Mouse (Mus musculus) left cerebral cortex, postnatal 25 days (tissue): ENCODE data around the gene Gm44502. TPM values are rescaled to one million over a fixed set of nuclear protein-coding genes. Genes with fewer than 3 reads are reported as not detected.

Experiments used
- DNase-seq, 2 experiments: peaks; one replicate each; pipeline ENCODE4 v3.0.0; 2022; ENCODE audit warnings: low spot score in 2 of 2, mixed read lengths in 1 of 2
- intact Hi-C: fragments of 180-260 bp; cut with DNase I; formaldehyde crosslinking; loops from one replicate; pipeline ENCODE4 v1.15.1; 2025
- total RNA-seq, 2 experiments: library from RNA; stranded (reverse); gene quantifications; 2 replicates each; pipeline ENCODE4 v1.2.3; 2021

Gm44502 gene
- under 1 TPM in 1 of 2 experiments, not detected in 1; 0.80 TPM for total RNA-seq

- peak; percentile 96 to 99 for DNase-seq
- intact Hi-C loops, result loop anchor here (1.0 to 2.0 kb wide), 2 partner anchors 47 to 74 kb away; partner anchors contain the start of genes Arsa, Lmf2 and Ncaph2
Observed at GRCm38 (mm10) chr15:89429352-89430221, at the start of gene Gm44502, which contains the start of the genes C730034F03Rik and Chkb. TSS of gene Gm44502 (minus strand) at chr15:89429696. TSS of gene C730034F03Rik (plus strand) at chr15:89429589. TSS of gene Chkb (minus strand) at chr15:89429908.

GRCm38 (mm10) chr15:89478622-89479021 is 49.1 kb upstream of the Gm44502 start:
- intact Hi-C loops, result no loop called here
- DNase-seq, result no peak

GRCm38 (mm10) chr15:89477806-89478205 is 48.3 kb upstream of the Gm44502 start:
- no peak for DNase-seq
- intact Hi-C loops, result loop anchor here (2.0 kb wide), 1 partner anchor 49 kb away; the partner anchor contains the start of genes C730034F03Rik, Chkb and Gm44502

- intact Hi-C loops, result loop anchor here (2.0 kb wide), 1 partner anchor 48 kb away; the partner anchor contains the start of genes C730034F03Rik, Chkb and Gm44502
- DNase-seq, result no peak
Observed at GRCm38 (mm10) chr15:89477091-89477491, 47.6 kb upstream of the Gm44502 start, which contains the start of gene Arsa. TSS of gene Arsa (minus strand) at chr15:89477425.

- no peak for DNase-seq
- intact Hi-C loops, result loop anchor here (1.0 to 2.0 kb wide), 2 partner anchors 22 to 48 kb away; partner anchors contain the start of genes C730034F03Rik, Chkb and Gm44502
Observed at GRCm38 (mm10) chr15:89476475-89476815, 46.9 kb upstream of the Gm44502 start.

- DNase-seq, result peak; percentile 92 to 97
- intact Hi-C loops, result loop anchor here (1.0 to 2.0 kb wide), 2 partner anchors 22 to 47 kb away; partner anchors contain the start of genes C730034F03Rik, Chkb and Gm44502
Observed at GRCm38 (mm10) chr15:89475611-89476474, 46.3 kb upstream of the Gm44502 start.

- no peak for DNase-seq
- intact Hi-C loops, result no loop called here
Observed at GRCm38 (mm10) chr15:89475293-89475600, 45.8 kb upstream of the Gm44502 start.

- intact Hi-C loops, result no loop called here
- no peak for DNase-seq
Observed at GRCm38 (mm10) chr15:89474596-89475292, 45.2 kb upstream of the Gm44502 start.

- intact Hi-C loops, result no loop called here
- DNase-seq, result no peak
Observed at GRCm38 (mm10) chr15:89473921-89474320, 44.4 kb upstream of the Gm44502 start.

GRCm38 (mm10) chr15:89473370-89473769 is 43.9 kb upstream of the Gm44502 start:
- intact Hi-C loops, result no loop called here
- no peak for DNase-seq

GRCm38 (mm10) chr15:89471476-89471875 is 42.0 kb upstream of the Gm44502 start:
- intact Hi-C loops, result no loop called here

GRCm38 (mm10) chr15:89468577-89468976 is 39.1 kb upstream of the Gm44502 start:
- peak in 1 of 2 experiments; percentile 46 for DNase-seq

More at GRCm38 (mm10) chr15:89471476-89471875, 42.0 kb upstream of the Gm44502 start:
- no peak for DNase-seq

GRCm38 (mm10) chr15:89465052-89465451 is 35.6 kb upstream of the Gm44502 start:
- DNase-seq, result no peak
- intact Hi-C loops, result loop anchor here (5.0 kb wide), 1 partner anchor 88 kb away; the partner anchor contains the start of genes Odf3b and Tymp

More at GRCm38 (mm10) chr15:89468577-89468976, 39.1 kb upstream of the Gm44502 start:
- intact Hi-C loops, result loop anchor here (5.0 kb wide), 1 partner anchor 91 kb away; the partner anchor contains the start of genes Odf3b and Tymp

GRCm38 (mm10) chr15:89463334-89464235 is 34.1 kb upstream of the Gm44502 start:
- intact Hi-C loops, result no loop called here
- DNase-seq, result no peak

GRCm38 (mm10) chr15:89462176-89462575 is 32.7 kb upstream of the Gm44502 start:
- intact Hi-C loops, result no loop called here
- no peak for DNase-seq

GRCm38 (mm10) chr15:89461321-89461720 is 31.8 kb upstream of the Gm44502 start:
- no peak for DNase-seq
- intact Hi-C loops, result no loop called here

GRCm38 (mm10) chr15:89460298-89460697 is 30.8 kb upstream of the Gm44502 start:
- DNase-seq, result no peak
- intact Hi-C loops, result no loop called here

GRCm38 (mm10) chr15:89459821-89460220 is 30.3 kb upstream of the Gm44502 start:
- DNase-seq, result no peak
- intact Hi-C loops, result no loop called here
